Mouse (Mus musculus) cerebellum, postnatal 4 days (tissue): ENCODE data around the gene Col6a4.

ENCODE experiments used
- DNase-seq, 2 experiments: peaks; one replicate each; pipeline ENCODE4 v3.0.0; 2022; ENCODE audit warnings: low spot score in 2 of 2, mixed read lengths in 1 of 2

Col6a4 gene

DNA sequence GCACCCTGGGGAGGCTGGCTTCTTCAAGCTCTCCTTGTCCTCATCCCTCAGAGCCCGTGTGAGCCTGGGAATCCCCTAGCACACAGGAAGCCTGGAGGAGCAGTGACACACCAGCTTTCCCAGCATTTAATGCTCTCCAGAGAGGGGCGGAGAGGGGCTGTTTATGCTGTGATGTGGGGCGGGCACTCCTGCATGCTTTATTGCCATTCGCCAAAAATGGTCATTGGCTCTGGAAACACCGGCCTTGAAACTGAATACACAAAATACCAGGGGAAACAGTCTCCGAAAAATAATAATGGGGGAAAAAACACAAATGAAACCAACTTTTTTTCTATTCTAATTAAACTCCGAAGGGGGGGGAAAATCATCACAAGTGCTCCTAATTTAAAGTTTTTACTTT, at the start of gene Col6a4:
Col6a4 (minus strand) TSS at position 101 of the 400 bp plus-strand sequence.
- DNase-seq: no peak

DNA sequence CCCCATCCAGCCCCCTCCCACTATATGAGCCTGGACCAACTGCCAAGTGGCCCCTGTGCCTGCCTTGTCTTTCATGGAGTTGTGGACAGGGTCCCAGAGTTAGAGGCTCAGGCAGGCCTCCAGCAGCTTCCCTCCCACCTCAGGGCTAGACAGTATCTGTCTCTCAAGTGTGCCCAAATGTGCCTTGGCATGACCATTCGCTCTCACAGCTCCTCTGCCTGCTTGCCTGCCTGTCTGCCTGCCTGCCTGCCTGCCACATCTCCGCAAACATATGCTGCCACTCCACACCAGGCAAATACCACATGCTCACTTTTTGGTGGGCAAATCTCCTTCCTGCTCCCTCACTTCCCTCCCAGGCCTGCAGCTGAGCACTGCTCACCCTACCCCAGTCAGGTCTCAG, 49.0 kb upstream of the Col6a4 start:
- no peak for DNase-seq

DNA sequence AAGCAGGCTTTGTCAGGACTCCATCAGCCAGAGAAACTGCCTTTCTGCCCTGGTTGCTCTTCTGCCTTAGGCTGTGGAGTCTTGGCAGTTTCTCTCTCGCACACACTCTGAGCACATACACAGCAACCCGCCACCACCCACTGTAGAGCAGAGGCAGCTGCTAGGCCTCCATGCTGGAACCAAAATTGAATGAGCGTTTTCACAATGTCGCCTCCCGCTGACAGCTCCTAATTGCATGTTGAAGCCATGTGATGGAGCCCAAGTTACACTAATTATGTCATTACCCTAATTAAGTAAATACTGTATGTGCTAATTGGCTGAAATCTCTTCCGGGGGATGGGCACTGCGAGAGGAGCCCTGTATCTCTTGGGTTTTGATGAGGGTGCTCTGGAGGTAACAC, 47.6 kb upstream of the Col6a4 start:
- DNase-seq: no peak

DNA sequence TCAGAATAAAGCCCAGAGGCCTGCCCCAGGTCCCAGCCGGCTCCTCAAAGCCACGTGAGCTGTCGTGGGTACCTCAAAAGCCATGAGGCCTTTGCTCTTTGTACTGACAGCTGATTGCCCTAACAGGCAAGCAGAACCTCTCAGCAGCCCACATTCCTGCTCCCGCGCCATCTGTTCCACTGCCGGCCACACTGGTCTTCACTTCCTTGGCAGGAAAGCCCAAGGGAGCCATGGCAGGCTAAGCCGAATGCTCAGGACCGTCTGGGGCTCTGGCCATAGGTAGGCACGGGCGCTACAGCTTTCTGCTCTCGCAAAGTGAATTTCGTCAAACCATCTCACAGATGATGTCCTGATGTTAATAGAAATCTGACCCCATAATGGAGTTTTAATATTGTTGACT, 45.4 kb upstream of the Col6a4 start:
- DNase-seq: peak in 1 of 2 experiments; percentile 44

DNA sequence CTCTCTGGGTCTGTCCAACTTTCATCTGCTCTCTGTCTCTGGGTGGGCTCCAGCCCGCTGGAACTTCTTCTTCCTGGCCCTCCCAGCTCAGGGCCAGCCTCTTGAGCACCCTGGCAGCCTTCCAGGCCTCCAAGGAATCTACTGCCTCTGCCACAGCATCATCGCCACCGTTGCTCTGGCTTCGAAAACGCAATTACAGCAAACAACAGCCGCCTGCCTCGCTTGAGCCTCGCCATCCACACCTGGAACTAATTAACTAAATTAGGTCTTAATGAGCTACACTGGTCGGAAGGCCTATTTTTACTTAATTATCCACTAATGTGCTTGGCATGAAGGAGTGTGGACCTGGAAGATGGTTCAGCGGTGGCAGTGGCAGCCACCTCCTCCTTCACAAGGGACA, 43.2 kb upstream of the Col6a4 start:
- DNase-seq: peak in 1 of 2 experiments; percentile 60

DNA sequence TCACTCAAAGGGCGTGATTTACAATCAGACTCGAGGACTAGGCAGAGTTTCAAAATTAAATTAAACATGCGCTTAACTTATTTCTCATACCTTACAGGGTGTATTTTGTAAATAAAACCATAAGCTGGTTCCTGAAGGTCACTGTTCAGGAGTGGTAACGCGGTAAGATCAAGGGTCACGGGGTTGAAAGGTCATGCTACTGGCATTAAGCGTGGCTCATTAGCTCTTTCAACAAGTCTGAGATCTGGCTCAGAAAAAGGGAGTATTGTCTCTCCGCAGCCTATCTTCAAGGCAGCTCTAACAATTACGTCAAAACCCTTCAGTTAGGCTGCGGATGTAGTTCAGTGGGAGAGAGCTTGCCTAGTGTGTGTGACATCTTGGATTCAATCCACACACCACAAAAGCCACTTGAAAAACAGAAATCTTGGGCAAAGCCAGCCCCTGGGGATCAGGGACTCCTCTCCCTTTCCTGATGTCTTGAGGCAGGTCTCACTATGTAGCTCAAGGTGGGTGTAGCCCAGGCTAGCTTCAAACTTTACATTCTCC, 41.2 kb upstream of the Col6a4 start:
- no peak for DNase-seq

DNA sequence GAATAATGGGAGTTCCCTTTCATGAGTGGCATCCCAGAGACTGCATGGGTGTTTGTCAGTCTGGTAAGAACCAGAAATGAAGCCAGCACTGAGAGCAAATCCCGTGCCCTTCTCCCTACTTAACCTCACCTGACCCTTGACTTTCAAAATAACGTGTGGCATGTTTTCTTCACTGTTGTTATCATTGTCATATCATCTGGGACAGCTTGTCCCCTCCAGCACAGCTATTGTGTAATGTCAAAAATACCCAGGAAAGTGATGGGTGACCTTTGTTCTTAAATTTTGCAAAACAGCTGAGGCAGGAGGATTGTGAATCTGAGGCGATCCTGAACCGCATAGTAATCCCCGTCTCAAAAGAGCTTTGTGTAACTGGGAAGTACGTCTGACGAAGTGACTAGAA, 33.7 kb upstream of the Col6a4 start:
- DNase-seq: no peak

DNA sequence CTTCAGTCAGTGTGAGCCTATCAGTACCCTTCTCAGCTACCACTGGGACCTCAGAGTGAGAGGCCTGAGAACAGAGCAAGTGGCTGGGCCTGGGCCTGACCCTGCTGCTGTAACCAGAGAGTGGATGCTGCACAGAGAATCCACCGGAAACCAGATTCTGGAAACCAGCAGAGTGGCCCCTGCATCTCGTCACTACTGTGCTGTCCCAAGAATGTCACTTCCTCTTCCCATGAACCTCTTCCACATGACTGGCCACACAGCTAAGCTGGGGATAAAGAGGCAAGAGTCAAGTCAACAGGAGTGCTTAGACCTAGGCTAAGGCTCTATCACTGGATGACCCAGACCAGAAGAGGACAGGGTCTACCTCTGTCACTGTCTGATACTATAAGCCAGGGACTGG, 32.5 kb upstream of the Col6a4 start:
- DNase-seq: no peak

DNA sequence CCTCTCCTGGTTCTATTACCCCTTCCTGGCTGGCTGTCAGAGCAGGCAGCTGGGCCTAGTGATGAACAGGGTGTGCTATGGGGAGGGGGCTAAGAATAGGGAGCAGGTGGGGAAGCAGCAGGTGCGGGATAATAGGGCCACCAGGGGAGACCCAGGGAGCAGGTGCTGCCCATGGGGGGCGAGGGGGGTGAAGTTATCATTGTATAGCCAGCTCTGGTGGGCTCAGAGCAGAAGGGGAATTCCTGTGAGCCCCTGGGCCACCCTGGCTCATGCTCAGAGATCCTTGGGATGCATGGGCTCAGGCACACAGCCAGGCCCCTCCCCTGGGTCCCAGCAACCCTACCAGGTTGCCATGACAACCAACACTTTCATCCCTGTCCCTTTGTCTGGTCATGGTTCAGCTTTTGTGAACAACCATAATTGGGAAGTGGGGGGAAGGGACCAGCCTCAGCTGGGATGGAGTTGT, 30.2 kb upstream of the Col6a4 start:
- peak in 1 of 2 experiments; percentile 74 for DNase-seq

DNA sequence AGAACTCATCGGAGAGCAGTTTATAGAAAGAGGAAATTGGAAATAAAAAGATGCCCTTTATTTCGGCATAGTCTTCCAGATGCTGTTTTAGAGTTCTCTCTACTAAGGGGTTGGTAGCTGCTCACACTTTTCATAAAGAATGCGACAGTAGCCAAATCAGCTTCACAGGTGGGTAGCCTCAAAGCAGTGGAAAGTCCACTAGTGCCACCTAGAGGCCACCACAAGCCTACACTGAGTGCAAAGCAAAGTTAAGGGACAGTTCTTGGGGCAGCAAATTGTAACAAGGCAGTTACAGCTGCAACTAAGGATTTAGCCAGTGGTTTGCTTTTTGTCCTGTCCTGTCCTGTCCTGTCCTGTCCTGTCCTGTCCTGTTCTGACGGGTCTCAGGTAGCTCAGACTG, 27.0 kb upstream of the Col6a4 start:
- DNase-seq: no peak

DNA sequence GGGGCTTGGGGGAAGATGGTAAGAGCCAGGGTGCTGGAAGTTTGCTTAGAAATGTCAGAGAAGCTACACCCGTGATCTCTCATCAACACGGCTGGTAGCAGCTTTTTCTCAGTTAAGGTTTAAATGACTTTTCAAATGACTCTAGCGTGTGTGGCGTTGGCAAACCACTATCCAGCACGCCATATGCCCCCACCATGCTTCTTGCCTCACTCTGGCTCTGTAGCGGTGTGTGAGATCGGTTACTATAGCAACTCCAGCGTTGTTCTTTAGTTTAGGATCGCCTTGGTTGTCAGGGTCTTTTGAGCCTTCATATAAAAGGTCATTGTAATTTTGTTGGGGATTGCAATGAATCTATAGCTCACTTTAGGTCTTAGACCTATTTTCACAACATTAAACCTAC, 22.5 kb upstream of the Col6a4 start:
- DNase-seq: no peak

DNA sequence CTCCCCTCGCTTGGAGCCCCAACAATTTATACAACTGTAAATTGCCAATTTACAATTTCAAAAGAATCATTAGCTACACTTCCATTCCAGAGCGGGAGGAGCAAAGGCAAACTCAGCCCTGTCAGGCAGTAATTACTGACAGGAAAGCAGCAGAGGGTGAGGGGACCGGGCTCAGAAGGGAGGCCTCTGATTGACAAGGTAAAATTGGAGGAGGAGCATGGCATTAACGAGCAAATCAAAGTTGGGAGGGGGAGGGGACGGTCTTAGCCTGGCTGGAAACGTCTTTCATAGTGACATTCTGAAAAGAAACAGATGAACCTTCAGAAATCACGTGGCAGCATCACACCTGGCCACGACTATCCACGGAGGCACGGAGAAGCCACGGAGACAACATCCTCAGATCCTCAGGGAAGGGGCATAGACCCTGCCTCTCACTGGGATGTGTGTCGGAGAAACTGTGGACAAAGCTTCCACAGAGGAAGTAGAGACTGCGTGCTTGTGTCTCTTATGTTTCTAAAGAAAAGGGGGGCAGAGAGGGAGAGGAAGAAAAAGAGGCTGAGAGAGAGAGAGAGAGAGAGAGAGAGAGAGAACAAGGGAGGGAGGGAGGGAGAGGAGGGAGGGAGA, 19.3 kb upstream of the Col6a4 start:
- DNase-seq: no peak

DNA sequence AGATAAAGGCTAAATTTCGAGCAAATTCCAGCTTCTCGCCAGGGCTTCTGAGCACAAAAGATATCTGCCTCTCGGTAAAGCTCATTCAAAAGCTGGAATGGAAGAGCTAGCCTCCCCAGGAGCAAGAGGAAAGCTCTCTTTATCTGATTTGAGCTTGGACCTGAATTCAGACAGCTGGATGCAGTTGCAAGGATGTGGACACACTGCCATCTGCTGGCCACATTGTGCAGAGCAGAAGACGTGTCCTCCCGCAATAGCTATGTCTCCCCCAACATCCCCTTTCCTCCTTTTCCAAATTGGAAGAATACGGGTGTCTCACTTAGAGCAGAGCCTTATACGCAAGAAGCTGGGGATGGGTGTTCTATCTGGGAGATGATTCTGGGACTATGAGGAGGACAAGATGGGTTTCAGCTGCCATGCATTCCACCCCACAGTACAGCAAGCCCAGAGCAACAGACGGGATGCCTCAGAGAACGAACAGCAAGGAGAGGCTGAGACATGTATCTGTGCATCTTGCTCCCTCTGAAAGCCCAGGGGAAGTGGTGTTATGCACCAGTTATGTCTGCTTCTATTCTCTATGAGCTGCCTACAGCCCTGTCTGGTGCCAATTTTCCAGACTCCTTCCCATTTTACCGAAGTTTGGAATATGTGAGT, 16.3 kb upstream of the Col6a4 start:
- DNase-seq: peak; percentile 84 to 88

DNA sequence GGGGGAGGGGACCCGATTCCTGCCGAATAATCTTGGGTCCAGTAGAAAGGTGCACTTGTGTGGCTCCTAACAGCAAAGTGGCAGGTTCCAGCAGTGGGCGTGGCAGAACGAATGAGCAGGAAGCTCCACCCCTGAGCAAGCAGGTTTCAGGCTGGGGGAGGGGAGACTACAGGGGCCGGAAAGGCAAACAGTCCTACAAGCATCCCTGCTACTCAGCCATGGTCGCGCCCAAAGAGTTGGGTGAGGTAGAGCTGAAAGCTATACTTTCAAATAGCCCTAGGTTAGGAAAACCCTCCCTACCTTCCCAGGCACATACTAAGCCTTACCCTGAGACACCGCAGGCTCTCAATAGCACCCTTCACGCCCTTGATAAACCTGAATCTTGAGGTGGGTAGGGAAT, 9.7 kb upstream of the Col6a4 start:
- DNase-seq: no peak

DNA sequence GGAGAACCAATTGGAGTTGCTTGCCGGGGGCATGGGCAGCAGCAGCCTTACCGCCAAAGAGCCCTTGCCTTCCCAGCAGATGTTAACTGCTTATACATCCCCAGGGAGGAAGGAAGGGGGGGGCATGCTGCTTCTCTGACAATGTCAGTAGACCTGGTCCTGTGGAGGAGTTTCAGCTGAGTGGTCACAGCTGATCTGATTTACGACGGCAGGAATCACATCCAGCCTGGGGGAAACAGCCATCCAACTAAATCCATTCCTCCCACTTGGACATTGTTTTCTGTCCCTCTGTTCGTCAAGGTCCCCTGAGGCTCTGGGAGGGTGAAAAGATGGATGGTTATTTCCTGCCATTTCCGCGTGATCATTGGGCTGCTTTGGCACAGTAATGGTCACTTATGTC, 7.8 kb upstream of the Col6a4 start:
- DNase-seq: no peak

DNA sequence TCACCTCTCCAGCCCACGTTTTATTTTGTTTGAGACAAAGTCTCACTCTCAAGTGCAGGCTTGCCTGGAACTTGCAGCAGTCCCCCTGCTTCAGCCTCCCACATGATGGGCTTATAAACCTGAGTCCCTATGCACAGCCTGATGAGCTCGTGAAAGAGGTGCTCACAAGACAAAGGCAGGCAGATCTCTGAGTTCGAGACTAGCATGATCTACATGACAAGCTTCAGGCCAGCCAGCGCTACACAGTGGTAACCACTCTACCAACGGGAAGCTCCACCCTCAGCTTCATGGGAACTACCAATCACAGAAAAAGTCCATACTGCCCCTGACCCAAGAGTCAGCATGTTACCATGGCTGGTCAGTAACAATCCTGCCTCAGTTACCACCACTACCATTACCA, 4.6 kb upstream of the Col6a4 start:
- no peak for DNase-seq

DNA sequence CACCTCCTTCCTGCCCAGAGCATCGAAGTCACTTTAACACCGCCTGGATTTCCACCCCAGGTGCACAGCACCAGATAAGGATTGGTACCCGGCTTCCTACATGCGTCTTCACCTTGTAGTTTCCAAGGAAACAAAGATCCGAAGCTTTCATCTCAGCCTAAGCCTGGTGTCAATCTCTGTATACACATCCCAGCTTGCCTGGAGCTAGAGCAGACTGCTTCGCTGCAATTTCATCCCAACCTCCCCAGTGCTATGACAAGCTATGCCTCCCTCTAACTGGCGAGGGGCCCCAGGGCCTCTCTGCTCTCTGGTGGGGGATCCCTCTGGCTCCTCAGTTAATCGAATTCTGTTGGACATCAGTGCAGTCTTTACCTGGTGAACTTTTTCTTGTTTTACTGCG, 3.7 kb upstream of the Col6a4 start:
- no peak for DNase-seq

DNA sequence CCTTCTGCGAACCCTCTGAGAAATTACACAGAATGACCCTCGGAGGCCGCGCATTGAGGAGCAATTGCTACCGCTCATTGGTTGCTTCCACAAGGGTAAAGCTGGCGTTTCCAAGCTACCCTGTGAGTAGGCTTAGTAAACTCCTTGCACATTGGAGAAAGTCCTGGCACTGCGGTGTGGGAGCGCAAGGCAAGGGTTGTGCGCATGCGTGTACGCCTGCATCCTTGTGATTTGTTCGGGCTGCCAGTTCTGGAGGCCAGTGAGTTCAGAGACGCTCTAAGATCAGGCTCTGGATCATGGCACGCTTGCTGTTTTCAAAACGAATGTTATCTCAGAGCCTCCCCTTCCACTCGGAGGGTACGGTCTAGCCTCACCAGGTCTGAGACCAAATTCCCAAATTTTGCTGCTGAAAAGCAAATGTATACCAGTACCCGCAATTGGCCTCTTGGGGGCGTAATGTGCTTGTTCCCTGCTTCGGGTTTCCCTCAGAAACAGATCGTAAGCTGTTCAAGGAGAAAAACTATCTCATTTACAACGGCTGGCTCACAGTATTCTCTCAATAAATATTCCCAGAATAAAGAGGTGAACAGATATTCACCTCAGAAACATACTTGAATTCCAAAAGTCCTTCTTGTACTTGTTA, 2.9 kb upstream of the Col6a4 start:
- no peak for DNase-seq

DNA sequence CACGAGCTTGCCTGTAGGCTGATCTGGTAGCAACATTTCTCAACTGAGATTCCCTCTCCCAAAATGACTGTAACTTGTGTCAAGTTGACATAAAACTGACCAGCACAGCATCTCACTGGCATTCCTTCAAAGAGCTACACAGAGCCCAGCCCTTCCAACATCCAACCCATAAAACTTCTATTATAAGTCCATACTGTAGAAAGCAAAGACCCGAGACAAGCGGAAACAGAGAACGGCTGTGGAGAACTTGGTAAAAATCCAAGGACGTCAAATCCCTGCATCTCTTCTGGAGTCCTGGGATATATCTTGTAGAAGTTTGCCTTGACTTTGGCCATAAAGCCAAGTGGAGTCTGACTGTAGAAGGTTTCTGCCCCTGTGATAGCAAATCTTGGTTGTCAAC, 15.1 kb downstream of the Col6a4 start:
- no peak for DNase-seq

DNA sequence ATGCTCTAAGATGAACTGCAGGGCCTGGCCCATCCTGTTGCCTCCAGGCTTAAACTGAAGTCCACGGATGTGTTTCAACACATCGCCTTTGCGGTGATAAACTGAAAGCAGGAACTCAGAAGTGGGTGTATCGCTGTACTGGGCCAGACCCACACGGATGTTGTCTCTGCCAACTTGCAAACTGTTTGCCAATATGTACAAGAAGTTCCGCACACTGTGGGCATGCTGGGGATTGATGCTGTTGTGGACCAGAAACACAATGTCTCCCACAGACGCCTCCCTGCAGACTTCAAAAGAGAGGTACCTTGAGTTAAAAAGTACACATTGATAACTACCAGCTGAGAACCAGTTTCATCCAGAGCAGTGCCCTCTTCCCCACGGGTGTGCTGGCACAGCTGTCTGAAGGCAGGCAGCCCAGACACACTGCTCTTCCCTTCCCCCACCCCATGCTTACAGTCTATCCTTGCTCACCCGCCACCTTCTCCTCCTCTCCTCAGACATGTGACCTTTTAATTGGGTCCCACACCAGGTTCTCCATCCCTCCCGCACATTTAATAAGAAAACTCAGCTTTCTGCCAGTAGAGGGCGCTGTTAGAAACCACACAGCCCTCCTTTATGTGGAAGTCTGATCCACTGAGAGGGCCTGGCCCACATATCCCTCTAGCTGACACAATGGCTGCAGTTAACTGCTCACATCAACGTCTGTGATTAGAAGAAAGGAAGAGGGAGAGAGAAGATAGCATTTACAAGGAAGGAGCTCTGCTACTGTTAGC, 16.1 kb downstream of the Col6a4 start:
- DNase-seq: peak in 1 of 2 experiments; percentile 24

DNA sequence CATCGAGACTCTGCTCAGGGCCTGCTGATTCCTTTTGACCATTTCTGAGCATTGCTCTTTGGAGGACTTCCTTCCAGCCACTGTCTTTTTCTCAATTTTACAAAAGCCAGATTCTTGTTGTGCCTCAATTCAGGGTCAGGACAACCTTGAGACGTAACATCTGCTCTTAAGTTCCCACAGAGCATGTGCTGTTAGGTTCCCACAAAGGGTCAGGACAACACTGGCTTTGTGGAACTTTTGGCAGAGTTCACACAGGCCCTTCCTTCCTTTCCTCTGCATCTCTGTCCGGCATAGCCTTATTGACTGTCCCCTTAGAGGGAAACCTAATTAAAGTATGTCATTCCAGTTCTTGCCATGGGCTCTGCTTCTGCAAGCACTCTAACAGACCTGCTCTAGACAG, 18.6 kb downstream of the Col6a4 start:
- no peak for DNase-seq

DNA sequence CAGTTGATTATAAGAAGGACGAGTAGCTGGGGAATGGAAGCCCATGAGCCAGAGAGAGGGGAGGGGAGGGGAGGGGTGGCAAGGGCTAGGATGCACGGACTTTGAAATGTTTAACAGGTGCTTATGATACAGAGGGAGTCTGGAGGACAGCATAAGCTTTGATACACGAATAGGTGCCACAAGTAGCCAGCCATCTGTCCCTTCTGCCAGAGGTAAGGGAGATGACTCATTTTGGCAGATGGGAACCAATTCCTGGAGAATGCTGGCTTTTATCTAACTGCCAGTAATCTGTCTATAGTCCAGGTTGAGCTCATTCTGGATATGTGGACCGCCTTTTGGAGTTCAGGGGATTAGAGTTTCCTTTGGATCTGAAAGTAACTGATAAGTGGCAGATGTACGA, 20.3 kb downstream of the Col6a4 start:
- DNase-seq: no peak
